Mouse (Mus musculus): ENCODE measurements around the gene Erlec1.

- TF ChIP-seq POLR2A (IDR thresholded peaks at IDR 0.05; ENCODE audit: control insufficient read depth, low read depth, low read length) (no peak), CTCF (IDR thresholded peaks at IDR 0.05; ENCODE audit: control insufficient read depth, insufficient read depth, insufficient replicate concordance, low read depth, low read length) (no peak)
These were observed 1.3 kb downstream of the Erlec1 start for GRCm38 (mm10) chr11:30952829-30953228.

All from testis, adult 2 months (tissue).